Mouse (Mus musculus): ENCODE data around the gene Hist1h3a.
A peak's percentile ranks its signal among the peaks of the same experiment; 100 is the strongest.
"Not testable (repeated sequence)": the region's sequence is repeated elsewhere in the genome, so short reads cannot be mapped to it uniquely, and the experiment has no call there.

Hist1h3a gene

DNA sequence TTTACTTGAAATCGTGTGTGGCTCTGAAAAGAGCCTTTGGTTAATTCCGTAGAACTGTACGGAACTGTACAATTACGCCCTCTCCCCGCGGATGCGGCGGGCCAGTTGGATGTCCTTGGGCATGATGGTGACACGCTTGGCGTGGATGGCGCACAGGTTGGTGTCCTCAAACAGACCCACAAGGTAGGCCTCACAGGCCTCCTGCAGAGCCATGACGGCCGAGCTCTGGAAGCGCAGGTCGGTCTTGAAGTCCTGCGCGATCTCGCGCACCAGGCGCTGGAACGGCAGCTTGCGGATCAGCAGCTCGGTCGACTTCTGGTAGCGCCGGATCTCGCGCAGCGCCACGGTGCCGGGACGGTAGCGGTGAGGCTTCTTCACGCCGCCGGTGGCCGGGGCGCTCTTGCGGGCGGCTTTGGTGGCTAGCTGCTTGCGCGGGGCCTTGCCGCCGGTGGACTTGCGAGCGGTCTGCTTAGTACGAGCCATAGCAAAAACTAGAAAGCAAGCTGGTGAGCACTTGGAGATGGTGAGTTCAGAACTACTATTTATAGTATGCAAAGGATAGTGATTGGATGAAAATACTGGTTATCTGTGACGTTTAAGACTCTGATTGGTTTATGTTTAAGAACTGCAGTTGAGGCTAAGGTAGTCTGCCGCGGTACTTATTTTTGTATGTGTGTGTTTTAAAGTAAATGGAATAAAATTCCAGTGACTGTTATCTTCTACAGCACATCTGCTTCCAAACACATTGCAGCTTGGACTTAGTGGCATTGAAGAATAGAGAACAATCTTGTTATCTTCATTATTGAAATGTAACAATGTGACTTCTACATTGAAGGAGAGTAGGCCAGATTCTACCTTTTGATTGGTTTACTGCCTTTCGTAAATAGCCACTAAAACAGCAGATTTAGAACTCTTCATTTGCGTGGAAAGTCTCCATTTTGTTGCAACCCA lies at the start of gene Hist1h3a:
Hist1h3a (minus strand) TSS at position 516 of the 951 bp plus-strand sequence.
- DNase-seq (ENCODE audit: low read depth in 1 of 2, low spot score in 2 of 2), result peak; percentile 57 to 59

DNA sequence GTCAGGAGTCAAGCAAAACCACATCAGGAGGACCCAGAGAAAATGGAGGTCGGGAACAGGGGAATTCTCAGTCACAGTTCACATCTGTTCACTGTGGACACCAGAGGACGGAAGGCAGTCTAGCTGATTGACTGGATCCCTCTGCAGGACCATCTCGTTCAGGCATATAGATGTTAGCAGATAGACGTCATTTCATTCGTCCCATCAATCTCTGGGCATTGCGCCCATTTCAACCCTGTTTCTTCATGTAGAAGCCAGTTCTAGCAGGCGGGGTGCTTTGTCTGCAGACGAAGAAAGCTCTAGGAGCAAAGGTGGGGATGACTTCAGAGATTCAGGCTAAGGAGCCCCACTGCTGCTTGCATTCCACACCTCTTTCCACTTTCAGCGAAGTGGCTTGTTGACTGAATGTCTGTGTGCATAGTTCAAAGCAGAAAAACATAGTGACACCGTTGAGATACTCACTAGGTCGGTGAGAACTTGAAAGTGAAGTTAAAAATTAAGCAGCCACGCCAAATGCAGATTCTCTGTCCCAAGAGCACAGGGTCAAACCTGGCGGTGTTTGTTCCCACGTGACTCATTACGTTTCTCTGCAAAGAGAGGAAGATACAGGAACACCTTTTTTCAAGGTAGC lies 44.4 kb upstream of the Hist1h3a start, which contains the start of gene Slc17a2:
Slc17a2 (plus strand) TSS at position 572 of the 631 bp plus-strand sequence.
- DNase-seq (ENCODE audit: low read depth in 1 of 2, low spot score in 2 of 2), result no peak

DNA sequence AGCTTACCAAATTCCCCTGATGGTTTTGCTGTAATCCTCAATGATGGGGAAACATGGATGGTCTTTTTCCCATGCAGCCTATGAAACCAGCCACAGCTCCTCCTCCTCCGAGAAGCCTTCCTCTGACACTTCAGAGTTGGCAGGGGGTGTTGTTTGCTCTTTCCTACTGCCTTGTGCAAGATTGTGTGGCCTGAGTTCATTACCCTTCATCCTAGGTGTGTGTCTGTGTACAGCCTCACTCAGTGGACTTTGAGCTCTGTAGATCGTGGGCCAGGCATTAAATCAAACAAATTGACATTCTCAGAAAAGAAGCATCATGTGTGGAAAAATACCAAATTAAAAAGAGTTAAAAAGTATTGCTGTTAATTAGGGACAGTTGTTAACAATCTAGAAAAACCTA lies 42.3 kb upstream of the Hist1h3a start:
- DNase-seq (ENCODE audit: low read depth in 1 of 2, low spot score in 2 of 2), result no peak

DNA sequence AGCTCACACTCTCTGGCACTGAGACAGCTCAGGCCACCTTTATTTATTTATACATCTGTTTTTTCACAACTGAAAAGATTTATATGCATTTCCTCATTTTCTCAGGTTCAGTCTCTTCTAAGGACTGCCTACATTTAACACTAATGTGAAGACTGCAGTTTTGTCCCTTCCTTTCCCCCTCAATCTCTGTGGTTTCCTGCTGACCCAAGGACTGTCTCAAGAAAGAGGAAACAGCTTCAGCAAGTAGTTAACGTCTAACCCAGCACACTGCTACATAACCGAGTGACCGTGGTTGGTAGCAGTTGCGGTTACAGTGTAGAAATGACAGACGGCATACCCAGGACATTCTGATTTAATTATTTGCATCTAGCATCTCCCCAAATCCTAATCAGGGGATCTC lies 37.2 kb upstream of the Hist1h3a start:
- DNase-seq (ENCODE audit: low read depth in 1 of 2, low spot score in 2 of 2), result peak; percentile 10 to 36

DNA sequence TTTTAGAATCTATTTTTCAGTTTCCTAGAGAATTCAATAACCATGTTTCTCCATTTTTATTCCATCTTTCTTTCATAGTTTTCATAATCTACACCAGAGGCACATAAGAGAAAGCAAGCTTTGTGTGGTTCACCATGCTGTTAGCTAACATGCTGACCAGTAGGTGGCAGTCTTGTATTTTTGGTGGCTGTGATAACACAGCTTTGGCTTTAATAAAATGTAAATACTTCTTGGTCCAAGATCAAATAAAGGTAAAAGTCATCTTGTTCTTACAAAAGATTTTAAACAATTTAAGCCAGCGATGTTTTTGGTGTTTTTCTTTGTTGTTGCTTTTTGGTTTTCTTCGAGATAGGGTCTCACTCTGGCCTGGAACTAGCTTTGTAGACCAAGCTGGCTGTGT lies 30.3 kb upstream of the Hist1h3a start:
- DNase-seq (ENCODE audit: low read depth in 1 of 2, low spot score in 2 of 2), result no peak

DNA sequence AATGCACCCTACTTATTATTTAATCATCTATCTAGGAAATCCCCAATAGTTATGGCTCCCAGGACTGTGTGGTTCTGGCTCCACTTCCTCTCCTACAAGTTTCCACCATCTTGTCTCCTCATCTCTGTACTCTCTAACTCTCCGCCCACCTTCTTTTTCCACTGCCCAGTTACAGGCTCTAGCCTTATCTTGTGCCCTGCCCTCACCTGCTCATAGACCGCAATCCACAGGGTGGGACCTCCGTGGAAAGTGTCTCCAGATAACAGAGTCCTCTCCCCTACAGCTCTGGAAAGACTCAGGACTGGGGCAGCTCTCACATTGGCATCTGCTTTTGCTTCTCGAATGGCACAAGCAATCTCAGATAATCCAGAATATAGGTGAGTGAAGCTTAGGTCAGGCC lies 16.8 kb upstream of the Hist1h3a start:
- DNase-seq (ENCODE audit: low read depth in 1 of 2, low spot score in 2 of 2), result no peak

DNA sequence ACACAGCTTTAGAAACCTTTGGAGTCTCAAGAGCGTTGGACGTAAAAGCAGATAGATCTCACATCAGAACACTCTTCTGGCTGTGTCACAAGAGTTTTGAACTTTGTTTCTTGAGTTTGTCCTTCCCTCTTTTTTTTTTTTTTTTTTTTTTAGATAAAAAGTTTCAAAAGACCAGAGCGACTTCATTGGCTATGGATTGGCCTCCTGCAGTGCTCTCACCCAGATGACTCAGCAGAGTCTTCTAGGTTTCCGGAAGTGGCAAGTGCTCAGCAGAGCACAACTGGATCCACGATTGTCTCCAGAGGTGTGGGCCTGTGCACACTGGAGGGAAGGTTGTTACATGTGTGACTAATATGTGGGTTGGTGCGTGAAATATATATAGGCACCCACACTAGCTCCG lies 16.2 kb upstream of the Hist1h3a start:
- DNase-seq (ENCODE audit: low read depth in 1 of 2, low spot score in 2 of 2), result no peak

DNA sequence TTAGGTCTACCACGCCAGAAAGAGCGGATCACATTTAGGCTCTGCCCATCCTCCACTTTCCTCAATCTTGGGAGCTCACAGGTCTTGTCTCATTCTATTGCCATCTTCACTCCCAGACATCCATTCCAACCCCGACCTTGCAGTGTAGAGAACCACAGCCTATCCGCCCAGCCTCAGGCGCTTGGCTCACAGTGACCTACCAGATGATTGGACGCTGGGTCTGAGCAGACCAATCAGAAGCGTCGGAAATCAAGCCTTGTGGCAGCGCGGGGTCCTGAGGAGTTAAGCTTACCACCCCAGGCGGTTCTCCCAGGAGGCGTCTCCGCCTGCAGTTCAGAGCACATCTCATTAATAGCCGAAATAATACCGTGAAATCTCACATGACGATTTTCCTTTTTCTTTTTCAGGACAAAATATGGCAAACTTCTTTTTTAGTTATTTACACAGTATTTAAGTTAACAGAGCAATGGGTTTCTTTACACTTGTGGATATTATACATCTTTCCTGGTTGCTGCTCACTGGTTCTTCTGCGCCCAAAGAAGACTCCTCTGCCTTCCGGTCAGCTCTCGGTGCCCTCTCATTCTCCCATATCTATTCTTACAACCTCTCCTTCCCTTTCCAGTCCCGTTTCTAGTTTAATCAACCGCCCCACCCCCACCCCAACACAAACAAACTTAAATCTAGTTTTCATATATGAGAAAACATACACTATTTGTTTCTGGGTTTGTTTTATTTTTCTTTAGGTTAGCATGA lies 10.6 kb upstream of the Hist1h3a start:
- no peak for DNase-seq (ENCODE audit: low read depth in 1 of 2, low spot score in 2 of 2)

DNA sequence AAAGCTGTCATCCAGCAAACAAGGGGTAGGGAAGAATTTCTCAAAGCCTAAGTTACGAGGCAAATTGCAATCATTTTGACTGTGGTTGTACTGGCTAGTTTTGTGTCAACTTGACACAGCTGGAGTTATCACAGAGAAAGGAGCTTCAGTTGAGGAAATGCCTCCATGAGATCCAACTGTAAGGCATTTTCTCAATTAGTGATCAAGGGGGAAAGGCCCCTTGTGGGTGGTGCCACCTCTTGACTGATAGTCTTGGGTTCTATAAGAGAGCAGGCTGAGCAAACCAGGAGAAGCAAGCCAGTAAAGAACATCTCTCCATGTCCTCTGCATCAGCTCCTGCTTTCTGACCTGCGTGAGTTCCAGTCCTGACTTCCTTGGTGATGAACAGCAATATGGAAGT lies 7.4 kb upstream of the Hist1h3a start, which contains the start of gene Trim38:
Trim38 (plus strand) TSS at position 301 of the 400 bp plus-strand sequence.
- DNase-seq (ENCODE audit: low read depth in 1 of 2, low spot score in 2 of 2), result not testable (repeated sequence)

DNA sequence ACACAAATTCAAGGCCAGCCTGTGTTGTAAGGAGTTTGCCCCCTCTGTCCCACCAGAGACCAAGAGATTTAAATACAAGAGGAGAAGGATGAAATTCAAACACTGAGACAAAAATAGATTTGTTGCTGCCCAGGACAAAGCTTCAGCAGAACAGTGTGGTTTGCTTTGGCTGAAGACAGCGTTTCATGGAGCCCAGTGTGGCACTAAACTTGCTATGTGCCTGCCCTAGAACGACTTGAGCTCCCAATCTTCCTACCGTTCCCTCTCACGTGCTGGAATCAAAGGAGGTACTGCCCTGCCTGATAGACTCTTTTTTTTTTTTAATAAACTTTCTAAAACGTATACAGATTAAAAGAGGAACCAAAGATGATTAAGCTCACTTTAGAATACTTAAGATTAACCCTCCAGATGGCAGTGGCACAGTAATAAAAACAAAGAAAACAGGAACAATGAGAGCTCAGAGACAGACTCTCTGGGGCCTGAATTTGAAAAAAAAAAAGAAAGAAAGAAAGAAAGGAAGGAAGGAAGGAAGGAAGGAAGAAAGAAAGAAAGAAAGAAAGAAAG lies 6.7 kb upstream of the Hist1h3a start:
- no peak for DNase-seq (ENCODE audit: low read depth in 1 of 2, low spot score in 2 of 2)

DNA sequence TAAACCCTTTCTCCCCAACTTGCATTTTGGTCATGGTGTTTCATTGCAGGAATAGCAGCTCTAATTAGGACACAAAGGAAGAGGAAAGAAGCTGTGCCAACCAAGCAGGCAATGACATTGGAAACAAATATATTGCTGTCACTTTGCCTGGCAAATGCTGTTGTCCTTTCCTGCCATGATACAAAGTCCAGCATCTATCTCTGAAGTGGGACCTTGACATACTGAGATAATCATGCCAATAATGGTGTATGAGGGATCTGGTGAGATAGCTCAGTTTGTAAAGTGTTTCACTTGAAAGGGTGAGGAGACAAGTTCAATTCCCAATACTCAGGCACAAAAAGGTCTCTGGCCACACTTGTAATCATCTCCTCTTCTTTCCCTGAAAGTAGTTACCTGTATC lies 4.6 kb upstream of the Hist1h3a start:
- DNase-seq (ENCODE audit: low read depth in 1 of 2, low spot score in 2 of 2), result no peak

DNA sequence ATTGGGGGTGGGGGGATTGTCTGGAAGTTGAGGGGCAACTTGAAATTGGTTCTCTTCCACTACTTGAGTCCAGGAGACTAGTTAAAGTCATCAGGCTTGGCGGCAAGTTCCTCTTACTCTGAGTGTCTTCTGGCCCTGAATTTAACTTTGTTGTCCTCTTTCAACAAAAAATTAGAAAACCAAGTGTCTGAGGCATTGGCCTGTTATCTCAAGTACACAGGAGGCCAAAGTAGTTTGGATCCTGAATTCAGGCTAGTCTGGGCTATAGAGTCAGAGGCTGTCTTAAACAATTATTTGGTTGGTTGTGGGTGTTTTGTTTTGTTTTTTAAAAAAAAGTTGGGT lies 3.0 kb upstream of the Hist1h3a start:
- DNase-seq (ENCODE audit: low read depth in 1 of 2, low spot score in 2 of 2), result no peak

DNA sequence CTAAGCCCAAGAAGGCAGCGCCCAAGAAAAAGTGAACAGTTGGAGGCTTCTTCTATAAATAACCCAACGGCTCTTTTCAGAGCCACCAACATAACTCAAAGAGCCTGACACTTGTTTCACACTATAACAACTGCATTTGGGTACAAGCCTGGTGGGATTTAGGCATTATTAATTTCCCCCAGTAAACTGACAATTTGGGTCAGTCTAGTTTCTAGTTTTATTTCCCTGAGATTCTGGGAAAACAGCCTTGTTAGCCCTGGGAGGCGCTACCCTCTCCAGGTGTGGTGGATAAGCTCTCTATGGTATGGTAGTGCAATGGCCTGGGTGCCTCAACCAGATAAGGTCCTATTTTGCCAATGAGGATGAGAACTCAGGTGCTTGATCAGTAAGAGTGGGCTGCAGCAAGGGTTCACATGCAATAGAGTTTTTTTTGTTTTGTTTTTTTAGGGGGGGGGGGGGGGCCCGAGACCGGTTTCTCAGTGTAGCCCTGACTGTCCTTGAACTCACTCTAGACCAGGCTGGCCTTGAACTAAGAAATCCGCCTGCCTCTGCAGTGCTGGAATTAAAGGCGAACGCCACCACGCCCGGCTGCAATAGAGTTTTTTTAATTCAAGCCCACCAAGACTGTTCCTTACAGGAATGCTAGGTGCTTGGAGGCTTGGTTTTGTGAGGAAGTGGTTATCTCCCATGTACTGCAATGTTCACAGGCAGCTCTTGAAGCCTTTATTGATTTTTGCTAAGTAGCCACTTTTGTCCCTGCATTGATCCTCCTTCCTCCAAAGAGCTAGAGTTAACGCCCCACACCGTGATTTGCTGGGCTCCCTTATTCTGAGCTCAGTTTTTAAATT lies 2.4 kb upstream of the Hist1h3a start:
- no peak for DNase-seq (ENCODE audit: low read depth in 1 of 2, low spot score in 2 of 2)

DNA sequence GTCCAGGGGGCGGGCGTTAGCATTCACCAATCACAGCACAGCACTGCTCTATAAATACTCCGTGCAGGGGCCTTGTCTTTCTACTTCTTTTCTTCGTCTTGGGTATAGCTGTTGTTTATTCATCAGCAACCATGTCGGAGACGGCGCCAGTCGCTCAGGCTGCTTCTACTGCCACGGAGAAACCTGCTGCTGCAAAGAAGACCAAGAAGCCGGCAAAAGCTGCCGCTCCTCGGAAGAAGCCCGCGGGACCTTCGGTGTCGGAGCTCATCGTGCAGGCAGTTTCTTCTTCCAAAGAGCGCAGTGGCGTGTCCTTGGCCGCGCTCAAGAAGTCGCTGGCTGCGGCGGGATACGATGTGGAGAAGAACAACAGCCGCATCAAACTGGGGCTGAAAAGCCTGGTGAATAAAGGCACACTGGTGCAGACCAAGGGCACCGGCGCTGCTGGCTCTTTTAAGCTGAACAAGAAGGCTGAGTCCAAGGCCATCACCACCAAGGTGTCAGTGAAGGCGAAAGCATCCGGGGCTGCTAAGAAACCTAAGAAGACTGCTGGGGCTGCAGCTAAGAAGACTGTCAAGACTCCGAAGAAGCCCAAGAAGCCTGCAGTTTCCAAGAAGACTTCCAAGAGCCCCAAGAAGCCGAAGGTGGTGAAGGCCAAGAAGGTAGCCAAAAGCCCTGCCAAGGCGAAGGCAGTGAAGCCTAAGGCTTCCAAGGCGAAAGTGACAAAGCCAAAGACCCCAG lies 1.6 kb upstream of the Hist1h3a start, which contains the start of gene Hist1h1a:
Hist1h1a (plus strand) TSS at position 81 of the 738 bp plus-strand sequence.
- peak; percentile 55 to 68 for DNase-seq (ENCODE audit: low read depth in 1 of 2, low spot score in 2 of 2)

DNA sequence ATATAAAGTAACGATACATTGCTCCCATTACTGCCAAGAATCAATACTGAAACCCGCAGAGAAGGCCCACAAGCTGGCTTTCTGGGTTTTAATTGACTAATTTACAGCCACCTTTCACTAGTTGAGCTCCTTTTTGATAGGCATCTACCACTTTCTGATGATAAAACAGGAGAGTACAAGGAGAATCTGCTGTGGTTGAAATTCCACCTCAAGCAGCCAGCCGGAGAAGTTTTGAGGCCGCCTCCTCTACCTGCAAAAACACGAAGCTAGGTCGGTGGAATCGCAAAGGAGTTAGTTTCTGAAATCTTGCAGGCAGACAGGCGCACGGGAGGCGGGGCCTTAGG lies 1.0 kb upstream of the Hist1h3a start:
- DNase-seq (ENCODE audit: low read depth in 1 of 2, low spot score in 2 of 2), result no peak

DNA sequence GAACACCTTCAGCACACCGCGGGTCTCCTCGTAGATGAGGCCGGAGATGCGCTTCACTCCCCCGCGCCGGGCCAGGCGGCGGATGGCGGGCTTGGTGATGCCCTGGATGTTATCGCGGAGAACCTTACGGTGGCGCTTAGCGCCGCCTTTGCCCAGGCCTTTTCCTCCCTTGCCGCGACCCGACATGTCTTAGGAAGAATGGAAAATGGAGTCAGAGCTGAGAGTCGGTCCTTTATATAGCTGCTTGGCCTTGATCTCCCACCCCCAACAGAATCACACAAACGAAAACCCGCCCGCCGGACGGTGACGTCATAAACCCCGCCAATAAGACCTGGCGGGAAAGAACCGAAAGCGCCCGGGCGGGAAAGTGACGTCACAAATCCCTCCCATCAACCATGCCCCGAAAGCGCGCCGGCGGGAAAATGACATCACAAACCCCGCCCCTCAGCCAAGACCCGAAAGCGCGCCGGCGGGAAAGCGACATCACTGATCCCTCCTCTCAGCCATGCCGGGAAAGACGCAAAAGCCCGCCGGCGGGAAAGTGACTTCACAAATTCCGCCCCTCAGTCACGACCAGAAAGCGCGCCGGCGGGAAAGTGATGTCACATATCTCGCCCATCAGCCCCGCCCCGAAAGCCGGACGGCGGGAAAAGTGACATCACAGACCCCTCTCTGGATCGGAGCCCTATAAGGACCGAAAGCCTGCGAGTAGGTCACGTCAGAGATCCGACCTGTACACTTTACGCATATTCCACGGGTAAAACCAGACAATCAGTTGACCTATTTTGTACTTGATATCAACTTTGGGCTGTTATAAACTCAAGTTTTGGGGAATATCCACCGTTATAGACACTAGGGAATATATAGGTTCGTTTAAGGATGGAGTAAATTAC lies 968 bp downstream of the Hist1h3a start, which contains the start of gene Hist1h4a:
Hist1h4a (minus strand) TSS at position 259 of the 893 bp plus-strand sequence.
- DNase-seq (ENCODE audit: low read depth in 1 of 2, low spot score in 2 of 2), result peak; percentile 98 to 99

DNA sequence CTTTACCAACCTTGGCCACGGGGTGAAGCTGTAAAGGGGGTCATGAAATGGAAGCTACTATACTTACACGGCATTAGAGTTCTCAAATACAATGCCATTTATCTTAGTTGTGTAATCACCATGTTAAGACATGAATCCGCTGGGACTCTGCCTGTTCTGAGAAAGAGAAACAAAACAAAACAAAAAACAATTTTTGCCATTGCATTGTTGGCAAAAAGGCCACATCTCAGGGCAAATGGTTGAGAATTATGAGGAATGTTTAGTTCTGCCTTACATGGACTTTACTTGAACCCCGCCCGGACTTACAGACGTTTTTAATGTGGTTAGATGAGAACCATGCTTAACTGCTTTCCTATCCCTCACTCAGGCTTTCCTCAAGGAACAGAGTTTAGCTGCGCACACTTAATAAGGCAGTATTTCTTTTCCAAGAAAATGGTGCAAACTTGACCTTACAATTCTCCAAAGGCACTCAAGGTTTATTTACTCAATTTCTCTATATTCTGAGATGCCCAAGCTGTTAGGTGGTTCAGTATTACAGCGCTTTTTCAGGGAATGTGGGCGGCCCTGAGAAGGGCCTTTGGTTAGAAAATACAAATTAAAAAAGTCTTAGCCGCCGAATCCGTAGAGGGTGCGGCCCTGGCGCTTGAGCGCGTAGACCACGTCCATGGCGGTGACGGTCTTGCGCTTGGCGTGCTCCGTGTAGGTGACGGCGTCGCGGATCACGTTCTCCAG lies 1.8 kb downstream of the Hist1h3a start:
- no peak for DNase-seq (ENCODE audit: low read depth in 1 of 2, low spot score in 2 of 2)

DNA sequence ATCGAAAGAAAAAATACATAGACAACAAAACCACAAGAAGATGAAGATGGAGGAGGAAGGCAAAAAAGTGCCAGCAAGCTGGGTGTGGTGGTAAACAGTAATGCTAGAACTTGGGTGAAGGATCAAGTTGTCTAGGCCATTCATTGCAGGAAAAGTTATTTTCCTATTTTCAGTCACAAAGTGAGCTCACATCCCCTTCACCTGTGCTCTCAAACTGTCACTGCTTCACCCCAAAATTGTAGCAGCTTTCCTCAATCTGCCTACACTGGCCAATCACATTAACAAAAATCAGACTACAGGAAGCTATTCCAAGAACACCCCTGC lies 2.3 kb downstream of the Hist1h3a start:
- no peak for DNase-seq (ENCODE audit: low read depth in 1 of 2, low spot score in 2 of 2)

Measured in monocyte, adult 2 months (primary cell).